Mouse (Mus musculus): ENCODE results near the gene Syngr2. TPM values are rescaled to one million over a fixed set of nuclear protein-coding genes. Genes with fewer than 3 reads are reported as not detected.
"Not testable (repeated sequence)": the region's sequence is repeated elsewhere in the genome, so short reads cannot be mapped to it uniquely, and the experiment has no call there.

The Syngr2 gene
- total RNA-seq, 2 experiments from 2014 or later = 112 TPM

DNA sequence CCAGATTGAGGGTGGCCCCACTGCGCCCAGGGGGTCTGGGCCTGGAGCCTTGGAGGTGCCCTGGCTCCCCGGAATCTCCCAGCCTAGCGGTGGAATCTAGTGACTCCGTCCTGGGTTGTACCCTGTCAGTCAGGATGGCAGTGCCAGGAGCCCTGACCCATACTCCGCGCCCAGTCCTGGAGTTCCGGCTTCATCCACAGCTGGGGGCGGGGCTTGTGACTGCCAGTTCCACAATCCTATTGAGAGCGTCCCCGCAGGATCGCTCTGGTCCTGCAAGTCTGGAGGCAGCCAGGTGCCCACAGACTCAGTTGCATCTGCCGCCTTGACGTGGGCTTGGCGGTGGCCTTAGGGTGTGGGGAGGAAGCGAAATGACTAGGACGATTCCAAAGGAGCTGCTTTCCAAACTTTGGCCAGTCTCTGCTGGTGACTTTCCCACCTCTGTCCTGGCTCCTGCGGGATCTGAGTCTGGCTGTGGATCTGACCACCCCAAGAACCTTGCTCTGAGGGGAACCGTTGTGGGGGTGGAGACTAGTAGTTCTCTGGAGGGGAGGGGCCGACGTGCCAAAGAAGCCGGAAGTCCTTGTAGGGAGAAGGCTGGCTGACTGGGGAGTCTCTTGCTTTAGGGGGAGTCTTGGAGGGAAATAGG is 1.1 kb downstream of the Syngr2 start:
- DNase-seq = peak; percentile 92 to 93

DNA sequence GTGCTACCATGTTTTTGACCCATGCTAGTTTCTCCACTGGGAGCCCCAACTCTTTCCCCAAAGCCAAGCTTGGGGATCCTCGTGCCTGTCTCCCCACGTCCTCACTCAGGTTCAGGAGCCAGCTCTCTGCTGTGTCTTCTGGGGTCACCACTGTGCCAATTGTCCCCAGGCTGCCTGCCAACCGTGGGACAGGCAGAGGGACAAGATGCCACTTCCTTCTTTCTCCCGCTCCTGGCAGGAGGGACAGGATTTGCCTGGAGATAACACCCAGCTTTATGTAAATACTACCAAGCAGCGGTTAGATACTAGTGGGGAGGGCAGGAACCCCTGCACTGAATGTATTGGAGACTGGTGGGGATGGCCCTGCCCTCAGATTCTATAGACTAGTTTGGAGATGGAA is 4.4 kb downstream of the Syngr2 start:
- DNase-seq = no peak

DNA sequence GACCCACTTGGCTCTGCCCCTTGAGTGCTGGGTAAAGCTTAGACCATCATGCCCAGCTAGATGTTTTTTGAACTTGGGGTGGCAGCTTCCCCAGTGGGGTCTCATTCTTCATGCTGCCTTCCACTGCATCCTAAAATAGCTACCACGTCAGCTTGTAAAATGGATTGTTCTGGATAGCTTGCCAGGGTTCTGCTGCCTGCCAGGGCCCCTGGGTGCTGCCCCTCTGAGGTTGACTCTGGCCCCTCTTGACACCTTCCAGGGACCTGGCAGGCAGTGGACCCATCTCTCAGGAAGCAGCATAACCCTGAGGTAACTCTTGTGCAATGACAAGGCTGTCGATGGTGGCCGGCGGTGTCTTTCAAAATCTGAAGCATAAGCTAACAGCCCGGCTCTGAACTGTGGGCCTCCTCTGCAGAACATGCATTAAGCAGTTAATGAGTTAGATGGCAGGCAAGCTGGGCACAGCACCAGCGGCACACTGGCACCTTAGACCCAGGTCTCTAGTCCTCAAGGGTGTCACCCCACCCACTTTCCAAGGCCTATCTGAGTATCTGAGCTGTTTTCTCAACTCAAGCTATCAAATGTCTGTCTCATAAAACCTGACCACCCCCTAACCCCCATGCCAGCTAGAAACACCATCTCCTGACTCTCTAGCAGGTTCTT is 5.4 kb downstream of the Syngr2 start:
- DNase-seq = no peak

DNA sequence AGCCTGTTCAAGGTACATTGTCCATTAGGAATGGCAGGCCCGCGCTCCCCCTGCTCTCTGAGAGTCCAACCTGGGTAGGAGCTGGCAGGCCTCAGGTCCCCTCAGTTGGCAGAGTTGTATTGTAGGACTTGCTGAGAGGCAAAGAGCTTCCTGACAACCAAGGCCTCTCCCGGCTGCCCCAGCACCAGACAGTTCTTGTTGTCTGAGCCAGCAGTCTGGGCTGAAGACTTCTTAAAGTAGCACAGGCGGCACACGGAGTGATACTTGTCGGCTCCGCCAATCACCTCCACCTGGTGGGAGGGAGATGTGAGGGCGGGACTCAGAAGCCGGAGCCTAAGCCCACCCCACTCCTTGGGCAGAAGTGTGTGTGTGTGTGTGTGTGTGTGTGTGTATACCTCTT is 6.4 kb downstream of the Syngr2 start:
- DNase-seq = not testable (repeated sequence)

DNA sequence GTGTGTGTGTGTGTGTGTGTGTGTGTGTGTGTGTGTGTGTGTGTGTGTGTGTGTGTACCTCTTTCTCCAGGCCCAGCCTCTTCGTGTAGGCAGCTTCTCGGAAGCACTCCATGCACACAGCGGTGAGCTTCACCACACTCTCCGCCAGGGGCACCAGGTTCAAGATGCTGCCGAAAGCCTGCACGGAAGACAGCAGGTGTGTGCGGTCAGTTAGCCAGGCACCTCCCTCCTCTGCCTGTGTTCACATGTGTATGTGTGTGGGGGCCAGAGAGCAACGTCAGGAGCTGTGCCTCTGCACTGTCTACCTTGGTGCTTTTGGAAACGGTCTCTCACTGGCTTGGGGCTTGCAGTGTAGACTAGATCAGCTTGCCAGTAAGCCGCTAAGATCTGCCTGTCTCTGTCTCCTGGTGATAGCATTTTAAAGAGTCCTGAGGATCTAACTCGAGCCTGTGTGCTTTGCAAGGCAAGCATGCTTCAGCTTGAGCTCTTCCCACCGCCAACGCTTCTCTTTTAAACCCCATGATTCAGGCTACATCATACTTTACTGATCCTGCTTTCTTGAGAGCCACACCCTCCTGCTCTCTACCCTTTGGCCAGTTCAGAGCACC is 7.0 kb downstream of the Syngr2 start:
- no peak for DNase-seq

DNA sequence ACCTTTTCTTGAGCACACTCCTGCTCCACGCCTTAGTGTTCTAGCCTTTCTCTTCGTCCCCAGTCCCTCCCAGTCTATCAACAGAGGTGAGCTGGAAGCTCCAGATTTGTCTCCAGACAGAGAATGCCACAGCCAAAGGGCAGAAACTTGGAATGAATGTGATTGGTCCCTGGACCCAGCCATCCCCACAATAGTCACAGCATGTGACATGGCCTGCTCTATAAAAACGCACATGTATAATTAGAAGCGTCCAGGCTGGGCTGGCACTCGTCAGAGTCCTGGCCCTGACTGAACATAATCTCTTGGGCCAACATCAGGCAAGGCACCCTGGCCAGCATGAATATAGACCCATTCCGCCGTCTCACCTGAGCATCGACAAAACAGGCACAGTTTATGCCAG is 9.6 kb downstream of the Syngr2 start:
- peak; percentile 79 to 85 for DNase-seq

DNA sequence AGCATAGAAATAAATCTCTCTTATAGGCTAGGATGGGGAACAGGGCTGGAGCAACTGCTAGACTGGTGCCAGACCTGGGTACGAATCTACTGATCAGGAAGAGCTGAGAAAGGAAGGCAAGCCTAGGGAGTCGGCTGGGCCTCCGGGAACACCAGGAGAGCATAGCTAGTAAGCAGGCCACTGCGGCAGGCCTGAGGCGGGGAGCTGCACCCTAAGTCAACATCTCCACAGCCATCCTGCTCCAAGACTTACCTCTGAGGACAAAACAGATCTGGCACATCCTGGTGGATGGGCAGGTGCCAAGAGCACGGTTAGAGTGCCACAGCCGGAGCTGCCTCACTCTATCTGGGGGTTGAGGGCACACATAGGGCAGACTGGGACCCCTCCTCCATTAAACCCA is 10.7 kb downstream of the Syngr2 start:
- no peak for DNase-seq

DNA sequence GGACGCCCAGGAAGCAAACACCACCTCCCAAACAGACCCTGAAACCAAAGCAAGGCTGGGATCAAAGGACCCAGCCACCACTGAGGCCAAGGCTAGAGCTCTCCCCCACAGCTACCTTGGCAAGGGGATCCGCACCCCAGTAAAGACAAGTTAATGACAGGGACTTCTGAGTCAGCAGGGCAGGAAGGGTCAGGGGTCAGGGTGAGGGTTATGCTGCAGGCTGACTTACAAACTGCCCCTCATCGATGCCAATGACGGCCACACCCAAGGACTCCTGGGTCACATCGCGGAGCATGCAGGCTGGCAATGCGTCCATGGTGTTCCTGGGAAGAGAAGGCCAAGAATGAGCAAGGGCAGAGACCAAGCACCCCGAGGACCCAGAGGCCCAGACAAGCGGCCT is 12.4 kb downstream of the Syngr2 start:
- DNase-seq = no peak

DNA sequence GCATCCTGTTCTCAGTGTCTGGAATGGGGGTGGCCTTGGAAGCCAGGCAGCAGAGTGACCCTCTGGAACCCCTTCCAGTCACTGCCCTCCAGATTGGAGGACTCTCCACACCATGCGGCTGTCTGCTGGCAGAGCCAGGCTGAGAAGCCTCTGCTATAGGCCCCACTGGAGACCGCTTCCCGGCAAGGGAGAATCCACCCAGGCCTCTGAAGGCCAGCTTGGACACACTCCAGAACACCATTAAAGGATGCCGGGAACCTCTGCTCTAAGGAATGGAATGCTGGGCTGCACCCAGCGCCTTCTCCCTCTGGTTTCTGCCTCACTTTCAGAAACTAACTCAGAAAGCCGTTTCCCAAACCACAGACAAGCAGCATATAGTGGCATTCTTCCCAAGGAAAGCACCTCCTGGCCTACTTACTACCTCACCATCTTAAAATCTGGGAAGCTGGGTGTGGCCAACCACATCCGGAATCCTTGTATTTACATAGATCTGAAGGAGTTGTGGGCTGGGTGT is 13.3 kb downstream of the Syngr2 start:
- peak; percentile 58 to 65 for DNase-seq

DNA sequence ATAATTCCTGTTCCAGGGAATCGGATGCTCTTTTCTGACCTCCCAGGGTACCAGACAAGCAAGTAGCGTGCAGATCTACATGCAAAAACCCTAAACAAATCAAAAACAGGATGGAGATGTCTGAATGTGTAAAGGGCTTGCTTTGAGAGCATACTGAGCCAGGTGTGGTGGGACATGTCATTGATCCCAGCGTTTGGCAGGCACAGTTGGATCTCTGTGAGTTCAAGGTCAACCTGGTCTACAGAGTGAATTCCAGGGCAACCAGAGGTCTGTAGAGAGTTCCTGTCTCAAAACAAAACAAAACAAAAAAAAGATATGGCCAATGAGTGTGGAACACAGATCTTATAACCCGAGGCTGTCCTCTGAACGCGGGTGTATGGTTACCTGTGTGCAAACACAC is 13.9 kb downstream of the Syngr2 start:
- no peak for DNase-seq

DNA sequence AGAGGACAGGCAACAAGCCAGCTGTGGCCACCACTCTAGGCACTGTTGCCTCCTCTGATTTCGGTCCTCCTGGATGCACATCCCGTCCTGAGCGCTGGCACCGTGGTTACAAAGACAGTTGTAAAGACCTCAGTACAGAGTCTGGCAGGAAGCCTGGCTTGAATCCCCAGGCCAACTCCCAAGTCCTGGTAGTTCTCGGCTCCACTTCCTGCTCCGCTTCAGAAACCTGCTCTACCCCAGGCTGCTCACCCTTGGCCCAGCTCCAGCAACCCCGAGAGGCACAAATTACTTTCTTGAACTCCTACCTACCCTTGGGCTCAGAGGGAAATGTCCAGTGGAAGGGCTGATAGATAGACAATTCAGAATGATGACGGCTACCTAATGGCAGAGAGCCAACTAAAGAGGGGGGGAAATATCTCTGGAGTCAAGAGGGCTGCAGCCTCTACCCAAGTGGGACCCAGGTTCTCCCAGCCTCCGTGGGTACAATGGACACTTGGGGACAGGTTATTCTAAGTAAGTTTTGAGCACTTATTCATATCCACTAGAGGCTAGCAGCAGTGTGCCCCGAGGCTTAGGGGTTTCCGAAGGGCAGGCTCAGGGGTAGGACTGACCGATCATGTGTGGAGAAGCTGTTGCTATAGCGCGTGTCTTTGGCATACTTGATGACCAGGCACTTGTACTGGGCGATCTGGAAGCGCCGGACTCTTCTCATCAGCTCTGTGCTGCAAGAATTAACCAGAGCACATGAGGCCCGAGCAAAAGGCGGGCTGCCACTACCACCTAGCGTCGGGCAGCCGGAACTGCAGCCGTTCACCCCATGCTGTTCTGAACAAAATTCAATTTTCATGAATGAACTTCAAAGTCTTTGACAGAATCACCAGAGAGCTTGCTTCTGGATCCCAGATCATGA is 14.8 kb downstream of the Syngr2 start:
- DNase-seq = peak; percentile 89 to 91

DNA sequence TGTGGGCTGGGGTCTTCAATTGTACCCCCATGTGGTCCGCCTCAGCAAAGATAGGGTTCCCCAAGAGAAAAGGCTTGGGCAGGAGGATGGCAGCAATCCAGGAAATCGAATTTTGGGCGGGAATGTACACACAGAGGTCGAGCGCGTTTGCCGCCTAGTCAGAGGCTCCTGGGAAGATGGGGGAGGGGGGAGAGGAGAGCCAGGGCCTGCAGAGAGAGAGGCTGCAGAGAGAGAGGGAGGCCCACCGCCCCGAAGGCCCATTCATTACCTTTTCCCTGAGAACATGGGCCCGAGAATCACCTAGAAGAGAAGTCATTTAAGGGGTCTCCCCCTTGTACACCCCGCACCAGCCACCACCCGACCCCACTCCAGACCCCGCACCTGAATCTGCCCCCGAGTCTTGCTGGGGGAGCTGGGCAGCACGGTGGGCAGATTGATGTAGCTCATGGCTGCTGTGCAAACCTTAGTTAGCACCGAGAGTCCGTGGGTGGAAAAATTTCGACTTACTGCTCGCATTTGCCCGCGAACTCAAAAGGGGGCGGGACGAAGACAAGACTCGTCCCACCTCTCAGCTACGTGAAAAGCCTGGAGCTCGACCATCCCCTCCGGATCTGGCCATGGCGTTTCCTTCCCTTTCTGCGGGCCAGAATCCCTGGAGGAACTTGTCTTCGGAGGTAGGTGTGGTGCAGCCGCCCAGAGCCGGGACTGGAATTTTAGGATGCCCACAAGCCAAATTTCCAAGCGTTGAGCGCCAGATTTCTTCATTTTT is 16.0 kb downstream of the Syngr2 start, which contains the start of the genes Afmid and Tk1:
Gene Afmid, plus strand, starts transcription at position 592 of the 769 bp plus-strand sequence.
Gene Tk1, minus strand, starts transcription at position 760 of the 769 bp plus-strand sequence.
- DNase-seq = peak; percentile 77 to 85

DNA sequence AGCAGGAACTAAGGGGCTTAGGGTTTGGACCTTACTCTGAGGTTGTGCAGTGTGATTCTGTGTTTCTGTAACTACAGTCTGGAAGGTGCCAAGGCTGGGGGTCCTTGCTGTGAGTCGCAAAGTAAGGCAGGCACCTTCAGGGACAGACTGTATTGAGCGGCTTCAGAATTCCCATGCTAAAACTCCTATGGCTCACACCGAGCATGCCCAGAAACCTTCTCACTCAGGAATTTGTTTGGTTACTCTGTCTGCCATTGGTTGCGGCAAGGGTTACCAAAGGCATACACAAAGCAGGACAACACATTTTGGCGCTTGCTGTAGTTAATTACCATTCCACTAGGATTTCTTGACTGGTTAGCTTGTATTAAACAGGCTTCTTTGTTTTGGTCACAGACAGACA is 16.7 kb downstream of the Syngr2 start:
- no peak for DNase-seq

DNA sequence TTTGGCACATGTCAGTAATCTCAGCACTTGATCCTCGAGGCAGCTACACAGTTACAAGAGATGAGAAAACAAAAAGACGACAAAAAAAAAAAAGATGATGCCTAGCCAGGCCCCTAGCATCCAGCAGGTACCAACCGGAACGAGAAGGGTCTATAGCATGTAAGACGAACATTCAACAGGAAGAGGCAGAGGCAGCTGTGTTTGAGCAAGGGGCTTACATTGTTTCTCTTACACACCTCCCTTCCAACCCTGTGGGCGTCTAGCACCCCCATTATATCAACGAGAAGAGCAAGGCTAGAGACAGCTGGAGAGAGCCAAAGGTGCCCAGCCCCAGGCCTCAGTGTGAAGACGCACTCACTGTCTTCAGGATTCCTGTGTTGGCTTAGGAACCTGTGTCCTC is 17.4 kb downstream of the Syngr2 start:
- no peak for DNase-seq

DNA sequence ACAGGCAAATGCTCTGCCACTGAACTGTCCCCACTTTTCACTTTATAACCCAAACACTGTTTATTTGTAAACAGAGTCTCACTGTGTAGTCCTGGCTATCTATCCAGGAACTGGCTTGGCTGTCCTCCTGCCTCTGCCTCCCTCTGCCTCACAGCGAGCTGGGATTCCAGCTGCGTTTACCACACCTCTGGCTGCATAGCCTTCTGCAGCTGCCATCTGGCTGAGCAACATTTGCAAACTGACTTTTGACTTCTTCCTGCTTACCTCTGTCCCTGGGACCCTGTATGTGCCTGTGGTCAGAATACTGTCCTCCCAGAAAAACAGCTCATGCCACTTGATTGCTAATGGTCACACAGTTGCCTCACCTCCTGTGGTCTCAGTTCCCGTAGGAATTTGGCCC is 17.9 kb downstream of the Syngr2 start:
- no peak for DNase-seq

DNA sequence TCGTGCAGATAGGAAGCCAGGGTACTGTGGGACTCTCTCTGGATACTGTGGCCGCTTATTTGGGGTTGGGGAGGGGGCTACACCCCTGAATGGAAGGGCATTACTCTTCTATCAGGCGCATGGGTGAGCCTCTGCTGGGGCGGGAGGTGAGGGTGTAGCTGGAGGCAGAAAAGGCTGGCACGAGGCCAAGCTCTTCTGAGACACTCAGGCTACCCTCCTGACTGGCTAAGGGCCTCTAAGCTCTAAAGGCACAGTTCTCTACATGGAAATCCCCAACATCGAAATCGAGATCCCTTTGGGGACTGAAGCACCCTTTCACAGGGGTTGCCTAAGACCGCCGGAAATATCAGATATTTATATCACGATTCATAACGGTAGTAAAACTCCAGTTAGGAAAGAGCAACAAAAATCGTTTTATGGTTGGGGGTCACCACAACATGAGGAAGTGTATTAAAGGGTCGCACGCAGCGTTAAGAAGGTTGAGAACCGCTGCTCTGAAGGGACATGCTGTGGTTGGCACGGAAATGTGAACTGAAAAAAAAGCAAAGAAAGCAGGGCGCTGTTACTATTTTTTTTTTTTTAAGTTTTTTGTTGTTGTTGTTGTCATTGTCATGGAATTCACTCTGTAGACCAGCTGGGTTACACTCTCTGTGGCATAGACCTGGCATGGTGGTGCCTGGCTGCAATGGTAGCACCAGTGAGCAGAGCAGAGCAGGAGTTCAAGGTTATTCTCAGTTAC is 18.9 kb downstream of the Syngr2 start:
- DNase-seq = peak in 1 of 2 experiments; percentile 58

DNA sequence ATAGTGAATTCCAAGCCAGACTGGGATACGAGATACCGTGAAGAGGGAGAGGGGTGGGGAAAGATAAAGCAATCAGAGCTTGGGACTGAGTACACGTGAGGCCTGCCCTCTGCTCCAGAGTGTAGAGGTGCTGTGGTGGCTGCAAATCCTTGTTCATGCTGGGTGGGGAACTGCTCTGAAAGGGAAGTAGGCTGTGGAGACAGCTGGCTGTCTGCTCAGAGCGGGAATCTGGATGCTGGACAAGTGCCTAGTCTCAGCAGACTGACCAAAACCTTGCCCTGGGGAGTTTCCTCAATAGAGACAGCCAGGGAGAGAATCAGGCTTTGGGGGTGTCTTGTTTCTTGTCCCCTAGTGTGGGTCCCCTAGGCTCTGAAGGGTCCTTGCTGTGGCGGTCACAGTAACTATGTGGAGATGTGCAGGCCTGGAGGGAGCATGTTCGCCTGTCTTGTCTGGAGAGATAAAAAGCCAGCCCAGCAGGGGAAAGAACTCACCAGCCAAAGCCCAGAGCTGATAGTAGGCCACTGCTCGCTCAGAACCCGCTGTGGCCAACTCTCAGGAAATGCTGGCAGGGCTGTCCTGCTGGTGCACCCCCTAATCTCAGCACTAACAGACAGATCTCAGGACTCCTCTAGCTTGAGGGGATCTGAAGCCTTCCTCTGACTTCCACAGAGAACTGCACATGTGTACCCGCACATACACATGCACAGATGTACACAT is 19.6 kb downstream of the Syngr2 start:
- DNase-seq = peak; percentile 74 to 84

DNA sequence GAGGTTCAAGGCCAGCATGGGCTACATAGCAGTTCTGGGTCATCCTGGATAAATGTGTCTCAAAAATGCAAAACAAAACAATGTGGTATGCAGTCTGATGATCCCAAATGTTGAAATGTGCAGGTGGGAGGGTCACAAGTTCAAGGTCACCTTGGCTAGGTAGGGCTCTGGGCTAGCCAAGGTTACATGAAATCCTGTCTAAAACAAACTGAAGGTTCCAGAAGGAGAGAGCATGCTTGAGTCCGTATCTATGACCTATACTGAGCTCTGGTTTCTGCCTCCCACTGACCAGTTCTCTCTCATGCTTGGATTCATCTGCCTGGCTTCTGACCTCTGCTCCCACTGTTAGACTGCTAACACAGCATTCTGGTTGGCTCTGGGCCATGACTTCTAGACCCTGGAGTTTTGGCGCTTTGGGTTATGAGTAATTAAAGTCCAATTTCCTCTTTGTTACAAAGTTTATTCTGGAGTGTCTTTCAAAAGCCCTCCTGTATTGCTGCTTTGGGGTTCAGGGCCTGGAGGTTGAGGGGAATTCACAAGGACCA is 20.3 kb downstream of the Syngr2 start:
- DNase-seq = no peak

DNA sequence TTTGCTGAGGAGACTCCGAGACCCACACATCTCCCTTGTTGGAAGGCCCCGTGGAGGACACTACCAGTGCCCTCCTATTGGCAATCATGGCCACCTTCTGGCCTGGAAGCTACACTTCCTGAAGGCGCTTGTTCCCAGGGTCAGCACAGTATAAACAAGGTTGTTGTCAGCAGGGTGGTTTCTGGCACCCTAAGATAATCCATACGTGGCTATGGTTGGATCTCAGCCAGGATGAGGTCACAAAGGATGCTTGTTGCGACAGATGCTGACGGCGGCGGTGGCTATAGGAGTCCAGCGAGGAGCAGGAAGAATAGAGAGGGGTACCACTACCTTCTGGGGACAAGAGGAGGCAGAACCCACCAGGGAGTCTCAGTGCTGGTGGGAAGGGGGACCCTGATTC is 20.9 kb downstream of the Syngr2 start:
- no peak for DNase-seq
